Mouse (Mus musculus): ENCODE measurements at regions not wholly inside any gene's neighbourhood (a gene's known extent, or its start where the extent isn't known, plus 50 kb on each side); places are given as distances from the start of the nearest gene placed in this dataset.

- TF ChIP-seq MXI1 (IDR thresholded peaks at IDR 0.05; ENCODE audit: low read depth, low read length) (no peak), SIN3A (IDR thresholded peaks at IDR 0.05; ENCODE audit: low read length) (no peak), GATA1 (IDR thresholded peaks at IDR 0.05; ENCODE audit: low read depth, low read length) (no peak), POLR2A (IDR thresholded peaks at IDR 0.05; ENCODE audit: control insufficient read depth in 1 of 2, insufficient read depth in 1 of 2, low read depth in 1 of 2, low read length in 2 of 2, poor library complexity in 1 of 2) (no peak), CTCF (IDR thresholded peaks at IDR 0.05 in 2 of 3, conservative IDR thresholded peaks at IDR 0.05 in 1 of 3; ENCODE audit: control insufficient read depth in 1 of 3, insufficient read depth in 1 of 3, low read depth in 2 of 3, low read length in 3 of 3, poor library complexity in 1 of 3, severe bottlenecking in 1 of 3) (no peak), MAX (IDR thresholded peaks at IDR 0.05; ENCODE audit: low read length) (no peak), E2F4 (IDR thresholded peaks at IDR 0.05; ENCODE audit: borderline replicate concordance, low read depth, low read length) (no peak), TAL1 (IDR thresholded peaks at IDR 0.05; ENCODE audit: low read length) (no peak), ETS1 (IDR thresholded peaks at IDR 0.05; ENCODE audit: low read depth, low read length) (no peak), EP300 (IDR thresholded peaks at IDR 0.05; ENCODE audit: low read depth in 1 of 2, low read length in 2 of 2) (no peak), ZMIZ1 (IDR thresholded peaks at IDR 0.05; ENCODE audit: low read depth, low read length) (no peak), MEF2A (IDR thresholded peaks at IDR 0.05; ENCODE audit: extremely low read depth, insufficient replicate concordance, low read depth, low read length, poor library complexity, severe bottlenecking) (no peak)
Observed at GRCm38 (mm10) chr5:150891262-150891940, 61.0 kb upstream of the Kl start.

Data from MEL (cell line).